Mouse (Mus musculus) spleen, postnatal 14 days (tissue): ENCODE results near the gene Cryba1.
A peak's percentile ranks its signal among the peaks of the same experiment; 100 is the strongest.
"Not testable (repeated sequence)": the region's sequence is repeated elsewhere in the genome, so short reads cannot be mapped to it uniquely, and the experiment has no call there.

Source experiments
- DNase-seq, 2 experiments: peaks; one replicate each; pipeline ENCODE4 v3.0.0; 2021 to 2022; ENCODE audit warnings: low spot score in 2 of 2

Cryba1 gene

GRCm38 (mm10) chr11:77725183-77725582 lies at the start of gene Cryba1:
Gene Cryba1 (minus strand): TSS chr11:77725283.
- DNase-seq: no peak

GRCm38 (mm10) chr11:77771879-77772713 lies 47.0 kb upstream of the Cryba1 start:
- DNase-seq: no peak

- DNase-seq: no peak
Observed at GRCm38 (mm10) chr11:77770346-77770745, 45.3 kb upstream of the Cryba1 start.

DNA sequence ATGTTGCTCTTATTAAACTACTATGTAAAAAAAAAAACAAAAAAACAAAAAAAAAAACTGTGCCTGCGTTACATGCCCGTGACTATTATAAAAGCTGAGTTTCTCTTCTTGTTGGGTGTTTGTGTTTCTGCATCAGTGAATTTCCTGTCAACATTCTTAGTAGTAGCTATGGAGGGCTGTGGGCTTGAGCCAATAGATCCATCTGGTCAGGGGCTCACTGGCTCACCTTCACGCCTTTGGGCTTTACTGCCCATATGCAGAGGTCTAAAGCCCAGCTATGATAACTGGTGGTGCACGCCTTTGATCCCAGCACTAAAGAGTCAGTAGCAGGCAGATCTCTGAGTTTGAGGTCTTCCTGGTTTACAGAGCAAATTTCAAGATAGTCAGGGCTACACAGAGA lies 44.4 kb upstream of the Cryba1 start:
- no peak for DNase-seq

GRCm38 (mm10) chr11:77766351-77767001 lies 41.4 kb upstream of the Cryba1 start:
- peak; percentile 39 for DNase-seq

GRCm38 (mm10) chr11:77765459-77765777 lies 40.3 kb upstream of the Cryba1 start:
- DNase-seq: no peak

DNA sequence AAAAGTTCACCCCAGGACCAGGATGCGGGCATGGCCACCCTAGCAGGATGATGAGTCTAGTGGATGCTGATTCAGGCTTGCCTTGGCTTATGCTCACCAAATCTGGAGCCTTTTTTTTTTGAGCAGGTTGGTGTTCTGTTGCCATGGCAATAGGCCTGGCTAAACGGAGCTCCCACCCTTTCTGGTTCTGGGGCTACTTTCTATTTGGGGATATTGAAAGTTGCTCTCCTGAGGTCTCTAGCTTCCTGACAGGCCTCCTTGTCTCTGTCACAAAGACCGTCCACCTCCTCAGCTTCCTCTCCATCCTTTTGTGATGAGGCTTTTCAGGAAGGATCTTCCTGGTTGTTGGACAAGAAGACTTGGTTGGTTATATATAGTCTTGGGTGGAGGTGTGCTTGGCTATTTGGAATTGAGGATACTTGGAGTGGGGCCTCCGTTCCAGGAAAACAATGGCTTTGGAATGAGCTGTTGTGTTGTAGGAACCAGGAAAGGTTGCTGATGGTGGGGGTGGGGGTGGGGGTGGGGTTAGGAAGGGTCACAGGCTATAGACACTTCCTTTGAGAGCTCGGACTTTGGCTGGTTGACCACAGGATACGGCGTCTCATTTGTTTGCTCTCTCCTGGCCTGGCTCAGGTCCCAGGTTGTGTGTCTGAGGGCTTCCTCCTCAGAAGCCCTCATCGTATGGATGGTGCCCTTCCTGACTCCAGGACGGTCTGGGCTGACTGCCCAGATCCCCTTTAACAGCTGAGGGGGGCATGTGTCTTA lies 39.8 kb upstream of the Cryba1 start:
- DNase-seq: no peak

- peak in 1 of 2 experiments; percentile 21 for DNase-seq
Observed at GRCm38 (mm10) chr11:77763673-77764340, 38.7 kb upstream of the Cryba1 start.

DNA sequence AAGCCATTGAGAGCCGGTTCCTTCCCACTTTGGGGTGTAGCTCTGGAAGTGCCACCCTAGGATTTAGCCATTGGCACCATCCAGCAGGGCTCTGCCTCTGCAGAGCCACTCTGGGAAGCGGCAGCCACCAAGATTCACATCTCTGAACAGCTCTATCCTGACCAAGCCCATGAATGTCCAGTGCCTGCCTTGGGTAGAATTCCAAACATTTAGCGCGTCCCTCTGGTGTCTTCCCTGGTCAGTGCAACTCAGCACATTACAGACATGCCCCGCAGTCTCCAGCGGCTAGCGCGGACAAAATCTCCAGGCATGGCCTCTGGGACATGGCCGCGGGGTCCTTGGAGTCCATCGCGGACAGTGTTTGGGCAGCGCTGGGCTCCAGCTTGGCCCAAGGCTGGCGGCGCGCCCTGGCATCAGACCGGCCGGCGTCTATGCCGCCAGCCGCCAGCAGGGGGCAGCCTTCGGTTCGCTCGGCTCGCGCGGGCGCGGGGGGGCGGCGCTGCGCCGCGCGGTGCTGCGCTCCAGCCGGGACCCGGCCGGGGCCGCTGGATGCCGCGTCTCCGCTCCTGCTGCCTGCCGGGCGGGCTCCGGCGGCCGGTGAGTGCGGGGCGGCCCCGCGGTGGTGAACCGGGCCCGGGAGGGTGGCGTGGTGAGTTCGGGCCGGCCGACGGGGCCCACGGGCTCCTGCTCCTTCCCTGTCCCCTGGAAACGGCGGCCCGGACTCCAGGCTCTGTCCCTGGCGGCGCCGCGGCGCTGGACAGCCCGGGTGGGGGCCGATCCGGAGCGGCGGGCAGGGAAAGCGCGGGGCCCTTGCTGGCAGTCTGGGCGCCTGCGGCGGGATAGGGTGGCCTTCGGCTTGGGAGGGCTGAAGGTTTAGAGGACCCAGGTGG lies 37.9 kb upstream of the Cryba1 start, which contains the start of gene Myo18a:
Gene Myo18a, plus strand, starts transcription at position 464 of the 890 bp plus-strand sequence.
- DNase-seq: peak; percentile 71 to 83

DNA sequence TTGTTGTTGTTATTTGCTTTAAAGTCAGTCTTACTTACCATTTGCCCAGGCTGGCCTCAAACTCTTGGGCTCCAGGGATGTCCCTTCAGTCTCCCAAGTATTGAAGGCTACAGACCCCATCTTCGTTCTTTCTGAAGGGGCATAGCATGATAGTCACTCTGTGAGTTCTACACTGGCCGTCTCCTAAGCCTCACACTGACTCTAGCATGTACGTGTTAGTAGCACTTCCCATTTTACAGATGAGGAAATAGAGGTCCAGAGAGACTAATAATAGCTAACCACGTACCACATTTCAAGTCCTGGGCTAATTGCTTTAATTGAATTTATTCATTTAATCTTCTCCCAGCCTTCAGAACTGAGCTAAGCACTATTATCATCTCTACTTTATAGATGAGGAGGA lies 34.9 kb upstream of the Cryba1 start:
- DNase-seq: no peak

DNA sequence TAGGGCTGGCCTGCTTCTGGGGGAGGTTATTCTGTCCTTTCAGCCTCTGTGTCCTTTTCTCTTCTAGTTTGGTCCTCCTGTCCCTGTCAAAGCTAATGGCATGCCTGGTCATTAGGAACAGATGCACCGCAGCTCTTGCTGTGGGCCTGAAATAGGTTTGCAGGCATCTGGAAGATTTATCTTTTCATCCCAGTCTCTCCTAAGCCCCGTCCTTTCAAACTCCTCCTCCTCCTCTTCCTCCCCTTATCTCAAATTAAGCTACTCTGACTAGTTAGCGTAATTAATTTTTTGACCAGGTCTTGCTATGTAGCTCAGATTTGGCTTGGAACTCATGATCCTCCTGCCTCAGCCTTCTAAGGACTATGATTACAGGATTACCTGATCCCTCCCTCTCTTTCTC lies 28.4 kb upstream of the Cryba1 start:
- DNase-seq: no peak

GRCm38 (mm10) chr11:77752525-77752924 lies 27.4 kb upstream of the Cryba1 start:
- DNase-seq: no peak

- no peak for DNase-seq
Observed at GRCm38 (mm10) chr11:77748996-77749395, 23.9 kb upstream of the Cryba1 start.

- not testable (repeated sequence) for DNase-seq
Observed at GRCm38 (mm10) chr11:77747103-77747502, 22.0 kb upstream of the Cryba1 start.

DNA sequence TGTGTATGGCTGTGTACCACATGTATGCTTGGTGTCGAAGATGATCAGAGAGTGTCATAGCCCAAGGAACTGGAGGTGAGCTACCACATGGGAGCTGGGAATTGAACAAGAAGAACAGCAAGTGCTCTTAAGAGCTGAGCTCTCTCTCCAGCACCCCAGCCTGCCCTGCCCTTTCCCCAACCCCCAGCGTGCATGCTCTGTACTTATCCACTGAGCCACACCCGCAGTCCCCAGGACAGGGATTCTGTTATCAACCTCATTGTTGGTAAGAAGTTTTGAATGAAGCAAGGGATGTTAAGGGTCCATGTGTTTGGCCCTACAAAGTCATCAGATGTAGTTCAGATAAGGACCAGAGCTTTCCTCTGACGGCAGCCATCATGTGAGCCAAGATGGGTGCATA lies 21.6 kb upstream of the Cryba1 start:
- DNase-seq: no peak

- no peak for DNase-seq
Observed at GRCm38 (mm10) chr11:77743966-77744365, 18.9 kb upstream of the Cryba1 start.

GRCm38 (mm10) chr11:77738555-77738954 lies 13.5 kb upstream of the Cryba1 start:
- DNase-seq: no peak

DNA sequence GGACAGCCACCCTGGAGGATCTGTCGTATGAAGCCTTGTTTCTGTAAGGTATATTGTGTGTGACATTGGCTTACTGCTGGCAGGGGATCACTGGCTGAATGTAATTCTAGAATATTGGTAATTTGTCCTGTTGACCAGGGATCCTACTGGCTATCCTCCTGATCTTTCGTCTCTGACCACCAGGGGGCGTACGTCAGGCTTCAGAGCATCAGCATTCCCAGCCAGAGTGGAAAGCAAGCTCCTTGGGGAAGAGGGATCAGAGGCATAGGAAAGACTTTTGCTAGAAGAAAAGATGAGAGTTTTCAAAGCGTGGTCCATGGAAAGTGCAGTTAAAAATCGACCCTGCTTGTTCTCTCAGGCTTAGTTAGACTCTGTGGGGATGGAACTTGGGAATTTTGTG lies 12.2 kb upstream of the Cryba1 start:
- DNase-seq: peak; percentile 53 to 68

- DNase-seq: no peak
Observed at GRCm38 (mm10) chr11:77728587-77728986, 3.5 kb upstream of the Cryba1 start.

GRCm38 (mm10) chr11:77724766-77725165 lies 317 bp downstream of the Cryba1 start:
- DNase-seq: no peak

DNA sequence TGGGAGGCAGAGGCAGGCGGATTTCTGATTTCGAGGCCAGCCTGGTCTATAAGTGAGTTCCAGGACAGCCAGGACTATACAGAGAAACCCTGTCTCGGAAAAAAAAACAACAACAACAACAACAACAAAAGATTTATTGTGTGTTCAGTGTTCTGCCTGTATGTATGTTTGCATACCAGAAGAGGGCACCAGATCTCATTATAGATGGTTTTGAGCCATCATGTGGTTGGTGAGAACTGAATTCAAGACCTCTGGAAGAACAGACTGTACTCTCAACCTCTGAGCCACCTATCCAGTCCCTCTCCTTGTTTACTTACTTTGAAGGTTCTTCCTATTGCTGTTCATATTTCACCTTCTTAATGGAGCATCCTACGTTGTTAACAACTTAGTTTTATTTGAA lies 3.7 kb downstream of the Cryba1 start:
- no peak for DNase-seq
